Mouse (Mus musculus) retina, postnatal 1 day (tissue): ENCODE results near the gene Cisd3.

Experiments used
- DNase-seq: peaks from one replicate; pipeline ENCODE4 v3.0.0-alpha.2; 2012

Cisd3 gene

GRCm38 (mm10) chr11:97663528-97664338 lies 21.9 kb upstream of the Cisd3 start:
- peak; percentile 63 for DNase-seq

- no peak for DNase-seq
Observed at GRCm38 (mm10) chr11:97664339-97664665, 21.3 kb upstream of the Cisd3 start.

DNA sequence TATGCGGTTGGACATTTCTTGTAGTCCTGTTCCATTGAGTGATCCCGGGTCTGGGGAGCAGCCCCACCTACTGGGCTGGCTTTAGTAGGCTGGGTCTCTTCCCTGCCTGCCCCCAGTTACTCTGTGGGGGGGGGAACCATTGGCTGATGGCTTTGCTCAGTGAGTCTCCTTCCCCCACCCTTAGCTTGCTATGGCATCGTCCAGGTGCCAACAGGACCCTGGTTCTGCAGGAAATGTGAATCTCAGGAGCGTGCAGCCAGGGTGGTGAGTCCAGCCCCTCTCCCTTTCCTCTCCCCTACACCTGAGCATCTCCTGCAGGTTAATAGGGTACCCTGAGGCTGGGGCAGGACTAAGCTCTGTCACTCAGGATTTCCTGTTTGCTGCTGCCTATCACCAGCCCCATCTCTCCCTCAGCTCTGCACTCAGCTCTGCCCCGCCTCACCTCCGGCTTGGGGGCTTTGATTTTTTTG lies 20.8 kb upstream of the Cisd3 start:
- no peak for DNase-seq

DNA sequence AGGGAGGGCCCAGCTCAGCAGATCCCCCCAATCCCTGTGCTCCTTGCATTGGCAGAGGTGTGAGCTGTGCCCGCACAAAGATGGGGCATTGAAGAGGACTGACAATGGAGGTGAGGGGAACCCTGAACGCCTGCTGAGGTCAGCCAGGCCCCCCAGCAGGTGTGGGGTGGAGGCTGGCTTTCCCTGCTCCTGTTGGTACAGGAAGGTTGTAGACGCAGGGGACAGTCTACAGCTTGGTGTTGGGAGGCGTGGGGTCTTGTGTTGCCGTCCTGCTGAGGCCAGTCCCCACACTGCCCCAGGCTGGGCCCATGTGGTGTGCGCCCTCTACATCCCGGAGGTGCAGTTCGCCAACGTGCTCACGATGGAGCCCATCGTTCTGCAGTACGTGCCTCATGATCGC lies 20.2 kb upstream of the Cisd3 start:
- DNase-seq = no peak

DNA sequence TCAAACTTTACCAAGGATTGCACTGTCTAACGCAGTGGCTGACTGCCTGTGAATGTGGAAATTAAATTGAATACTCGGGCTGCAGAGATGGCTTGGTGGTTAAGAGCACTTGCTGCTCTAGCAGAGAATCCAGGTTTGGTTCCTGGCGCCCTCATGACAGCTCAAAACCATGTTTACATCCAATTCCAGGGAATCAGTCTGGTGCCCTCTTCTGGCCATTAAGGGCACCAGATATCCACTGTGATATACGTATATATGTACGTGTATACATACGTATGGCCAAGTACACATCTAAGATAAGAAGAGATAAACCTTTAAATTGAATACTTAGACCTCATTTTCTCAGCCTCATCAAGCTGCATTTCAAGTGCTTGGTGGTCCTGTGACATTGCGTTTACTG lies 19.4 kb upstream of the Cisd3 start:
- DNase-seq = no peak

GRCm38 (mm10) chr11:97666794-97667193 lies 18.8 kb upstream of the Cisd3 start:
- no peak for DNase-seq

DNA sequence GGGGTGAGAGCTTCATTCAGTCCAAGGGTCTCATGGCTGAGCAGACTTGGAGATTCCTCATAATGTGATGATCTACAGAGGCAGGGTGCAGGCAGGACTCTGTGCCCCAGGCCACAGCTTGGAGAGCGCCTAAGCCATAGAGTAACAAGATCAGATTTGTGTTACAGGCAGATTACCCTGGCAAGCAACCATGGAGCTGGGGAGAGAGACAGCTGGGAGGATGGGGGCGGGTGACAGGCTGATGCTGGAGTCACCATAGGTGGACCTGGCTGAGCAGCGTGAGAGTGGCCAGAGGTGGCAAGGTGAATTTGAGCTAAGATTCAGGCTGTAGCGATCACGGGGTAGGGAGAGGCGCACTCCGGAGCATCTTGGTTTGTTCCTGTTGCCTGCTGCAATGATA lies 17.5 kb upstream of the Cisd3 start:
- DNase-seq = no peak

DNA sequence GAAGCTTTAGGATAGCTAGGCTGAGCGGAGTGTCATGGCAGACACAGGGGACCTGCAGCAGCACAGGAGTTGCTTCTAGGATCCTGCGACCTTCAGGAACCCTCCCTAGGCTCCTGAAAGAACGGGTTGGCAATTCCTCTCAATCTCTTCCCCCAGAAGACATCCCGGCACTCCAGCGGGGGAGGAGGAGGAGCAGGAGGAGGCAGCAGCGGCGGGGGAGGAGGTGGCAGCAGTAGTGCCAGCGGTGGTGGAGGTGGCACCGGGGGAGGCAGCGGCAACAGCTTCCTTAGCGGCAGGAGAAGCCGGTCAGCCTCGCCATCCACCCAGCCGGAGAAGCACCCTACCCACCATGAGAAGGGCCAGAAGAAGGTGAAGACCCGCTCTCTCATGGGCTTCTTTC lies 16.4 kb upstream of the Cisd3 start:
- no peak for DNase-seq

- DNase-seq = peak; percentile 89
Observed at GRCm38 (mm10) chr11:97669829-97670228, 15.8 kb upstream of the Cisd3 start.

DNA sequence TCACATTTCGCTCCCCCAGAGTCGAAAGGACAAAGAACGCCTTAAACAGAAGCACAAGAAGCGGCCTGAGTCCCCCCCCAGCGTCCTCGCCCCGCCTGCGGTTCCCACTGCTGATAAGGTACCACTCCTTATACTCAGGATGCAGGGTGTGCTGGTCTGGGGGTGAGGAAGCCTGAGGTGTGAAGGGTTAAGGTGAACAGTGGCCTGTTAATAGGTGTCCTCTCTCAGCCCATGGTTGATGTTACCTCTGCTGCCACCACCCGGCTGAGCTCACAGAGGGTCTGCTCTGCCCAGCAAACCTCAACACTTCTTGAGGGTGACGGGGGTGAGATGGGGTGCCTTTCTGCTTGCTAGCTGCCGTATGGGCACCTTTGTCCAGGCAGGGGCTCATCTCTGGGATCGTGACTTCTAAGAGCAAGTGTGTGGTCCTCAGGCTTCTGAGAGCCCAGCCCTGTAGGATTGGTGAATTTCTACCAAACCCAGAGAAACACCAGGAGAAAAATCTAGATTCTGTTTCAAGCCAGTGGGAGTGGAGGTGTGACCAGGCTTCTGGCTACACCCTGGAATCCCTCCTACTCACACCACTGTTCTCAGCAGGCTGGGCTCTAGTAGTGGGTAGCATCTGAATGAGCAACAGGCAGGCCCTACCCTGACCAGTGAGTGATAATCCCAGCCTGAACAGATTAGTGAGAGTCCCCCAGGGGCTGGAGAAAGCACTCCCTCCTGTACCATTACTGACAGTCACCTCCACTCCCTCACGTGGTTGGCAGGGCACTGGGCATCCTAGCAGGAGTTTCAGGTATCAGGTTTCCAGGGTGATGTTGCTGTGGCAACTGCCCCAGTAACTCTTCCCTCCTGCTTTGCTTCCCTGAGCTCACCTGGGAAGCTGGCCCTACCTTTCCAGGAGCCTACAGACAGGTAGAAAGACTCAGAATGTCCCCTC lies 15.1 kb upstream of the Cisd3 start:
- no peak for DNase-seq

GRCm38 (mm10) chr11:97671177-97671527 lies 14.5 kb upstream of the Cisd3 start:
- DNase-seq = no peak

DNA sequence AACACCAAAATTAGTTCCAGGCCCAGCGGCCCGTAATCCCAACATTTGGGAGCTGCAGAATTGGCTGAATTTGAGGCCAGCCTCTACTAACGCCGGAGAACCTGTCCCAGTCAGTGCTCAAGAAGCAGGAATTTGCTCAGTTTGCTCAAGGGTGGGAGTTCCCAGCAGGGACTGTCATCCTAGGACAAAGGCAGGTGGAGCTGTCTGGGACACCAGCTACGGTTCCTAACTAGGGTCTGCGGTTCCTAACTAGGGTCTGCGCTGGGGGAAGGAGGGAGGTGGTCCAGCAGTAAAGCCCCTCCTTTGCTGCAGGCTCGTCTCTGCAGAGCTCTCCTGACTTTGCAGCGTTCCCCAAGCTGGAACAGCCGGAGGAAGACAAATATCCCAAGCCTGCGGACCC lies 12.5 kb upstream of the Cisd3 start:
- DNase-seq = no peak

GRCm38 (mm10) chr11:97676050-97676754 lies 9.4 kb upstream of the Cisd3 start:
- no peak for DNase-seq

DNA sequence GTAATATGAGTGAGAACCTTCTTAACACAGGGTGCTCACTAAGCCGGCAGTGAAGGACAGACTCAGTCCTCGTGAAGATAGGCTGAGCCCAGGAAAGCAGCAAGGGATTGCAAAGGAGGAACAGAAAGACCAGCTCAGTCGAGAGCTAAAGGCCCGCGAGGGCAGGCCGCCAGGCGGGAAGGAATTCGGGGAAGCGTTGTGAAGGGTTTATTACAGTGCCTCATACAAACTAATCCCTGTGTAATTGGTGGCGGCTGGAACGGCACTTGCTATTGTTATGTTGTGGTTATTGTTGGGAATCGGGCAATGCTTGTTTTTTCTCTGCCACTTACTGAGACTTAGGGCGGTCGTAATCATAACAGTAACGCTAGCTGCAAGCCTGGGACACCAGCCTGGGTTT lies 8.2 kb upstream of the Cisd3 start:
- DNase-seq = no peak

- DNase-seq = no peak
Observed at GRCm38 (mm10) chr11:97677842-97678241, 7.8 kb upstream of the Cisd3 start.

DNA sequence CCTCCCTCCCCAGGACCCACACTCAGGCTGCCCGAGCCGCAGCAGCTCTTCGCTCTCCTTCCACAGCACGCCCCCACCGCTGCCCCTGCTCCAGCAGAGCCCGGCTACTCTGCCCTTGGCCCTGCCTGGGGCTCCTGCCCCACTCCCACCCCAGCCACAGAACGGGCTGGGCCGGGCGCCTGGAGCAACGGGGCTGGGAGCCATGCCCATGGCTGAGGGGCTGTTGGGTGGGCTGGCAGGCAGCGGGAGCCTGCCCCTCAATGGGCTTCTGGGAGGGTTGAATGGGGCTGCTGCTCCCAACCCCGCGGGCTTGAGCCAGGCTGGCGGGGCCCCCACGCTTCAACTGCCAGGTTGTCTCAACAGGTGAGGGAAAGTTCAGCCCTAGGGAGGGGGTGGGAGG lies 7.3 kb upstream of the Cisd3 start:
- DNase-seq = no peak

GRCm38 (mm10) chr11:97680430-97680829 lies 5.2 kb upstream of the Cisd3 start:
- DNase-seq = peak; percentile 82

DNA sequence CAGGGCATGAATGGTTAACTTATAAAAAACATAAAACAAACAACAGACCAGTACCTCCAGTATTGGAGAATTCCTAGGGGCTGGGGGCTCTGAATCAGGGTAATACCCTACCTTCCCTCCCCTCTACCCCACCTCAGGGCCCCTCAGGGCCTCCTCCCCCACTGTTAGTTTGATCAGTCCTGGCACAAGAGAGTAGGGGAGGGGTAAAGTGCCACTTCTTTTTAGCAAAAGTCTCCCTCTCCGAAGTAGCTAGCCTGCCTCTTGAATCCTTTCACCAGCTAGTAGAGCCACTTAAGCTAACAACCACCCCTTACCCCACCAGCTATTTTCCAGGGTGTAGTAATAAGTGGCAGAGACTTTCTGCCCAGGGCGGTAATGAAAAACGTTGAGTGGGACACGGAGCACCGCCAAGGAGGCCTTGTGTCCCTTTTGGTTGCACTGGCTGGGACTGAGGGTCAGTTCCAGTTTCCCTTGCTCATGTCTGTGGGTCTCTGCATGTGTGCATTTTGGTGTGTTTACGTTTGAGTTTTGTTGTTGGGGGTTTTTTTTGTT lies 3.0 kb upstream of the Cisd3 start:
- DNase-seq = no peak

DNA sequence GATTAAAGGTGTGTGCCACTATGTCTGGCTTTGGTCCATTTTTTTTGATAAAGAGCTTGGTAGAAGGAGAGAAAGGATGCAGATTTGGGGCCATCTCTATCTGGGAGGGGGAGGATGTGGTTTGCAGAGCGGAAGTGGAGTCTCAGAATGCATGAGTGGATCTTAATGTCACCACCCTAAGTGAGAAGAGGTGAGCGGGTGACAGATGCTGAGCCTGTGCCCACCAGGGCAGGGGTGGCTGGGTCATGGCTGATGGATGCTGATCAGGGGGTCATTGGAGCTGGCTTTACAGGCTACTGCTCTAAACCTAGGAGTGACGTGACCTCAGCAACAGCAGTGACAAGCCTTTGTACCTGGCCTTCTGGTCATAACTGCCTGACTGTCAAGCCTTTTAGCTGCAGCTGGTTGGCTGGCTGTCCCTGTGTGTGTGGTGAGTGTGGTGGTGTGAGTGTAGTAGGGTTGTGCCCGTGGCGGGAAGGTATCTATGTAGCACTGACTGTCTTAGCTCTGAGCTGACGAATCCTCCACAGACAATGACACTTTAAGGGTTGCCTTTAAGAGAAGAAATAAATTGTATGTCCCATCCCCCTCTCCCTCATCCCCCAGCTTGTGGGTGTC lies 1.5 kb upstream of the Cisd3 start:
- DNase-seq = no peak

DNA sequence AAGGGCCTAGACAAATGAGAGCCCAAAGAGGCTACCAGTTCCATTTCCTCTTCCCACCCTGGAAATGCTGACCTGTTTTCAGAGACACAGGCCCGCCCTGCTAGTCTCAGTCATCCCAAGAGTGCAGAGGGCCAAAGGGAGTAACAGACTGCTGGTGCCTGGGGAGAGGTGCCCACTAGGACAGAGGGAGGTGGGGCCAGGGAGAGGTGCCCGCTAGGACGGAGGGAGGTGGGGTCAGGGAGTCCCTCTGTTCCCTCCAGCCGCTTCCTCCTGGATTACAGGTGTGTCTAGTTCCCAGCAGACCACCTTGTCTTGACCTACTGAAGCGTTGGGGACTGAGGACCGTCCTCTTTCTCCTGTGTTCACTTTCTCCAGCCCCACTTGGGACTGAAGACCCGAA lies 860 bp upstream of the Cisd3 start:
- no peak for DNase-seq

- DNase-seq = no peak
Observed at GRCm38 (mm10) chr11:97686322-97686908, 789 bp downstream of the Cisd3 start.

GRCm38 (mm10) chr11:97687061-97687460 lies 1.4 kb downstream of the Cisd3 start:
- DNase-seq = no peak
